Mouse (Mus musculus) splenic B cell, adult 2 months (primary cell): ENCODE measurements around the gene Dcaf10.

Experiments used
- DNase-seq: peaks from one replicate; pipeline ENCODE4 v3.0.0-alpha.2; 2011; ENCODE audit warnings: low read depth, low spot score
- H3K27me3 ChIP-seq: 2 replicates; pipeline ENCODE4 v1.6.1; 2012; ENCODE audit warnings: mild to moderate bottlenecking, low read length, moderate library complexity, mixed read lengths; ENCODE audit not compliant: control insufficient read depth, poor library complexity, insufficient read depth, severe bottlenecking
- H3K36me3 ChIP-seq: 2 replicates; pipeline ENCODE4 v1.6.1; 2012; ENCODE audit warnings: mild to moderate bottlenecking, low read length, moderate library complexity, mixed read lengths; ENCODE audit not compliant: control insufficient read depth, poor library complexity, insufficient read depth, severe bottlenecking

The Dcaf10 gene

DNA sequence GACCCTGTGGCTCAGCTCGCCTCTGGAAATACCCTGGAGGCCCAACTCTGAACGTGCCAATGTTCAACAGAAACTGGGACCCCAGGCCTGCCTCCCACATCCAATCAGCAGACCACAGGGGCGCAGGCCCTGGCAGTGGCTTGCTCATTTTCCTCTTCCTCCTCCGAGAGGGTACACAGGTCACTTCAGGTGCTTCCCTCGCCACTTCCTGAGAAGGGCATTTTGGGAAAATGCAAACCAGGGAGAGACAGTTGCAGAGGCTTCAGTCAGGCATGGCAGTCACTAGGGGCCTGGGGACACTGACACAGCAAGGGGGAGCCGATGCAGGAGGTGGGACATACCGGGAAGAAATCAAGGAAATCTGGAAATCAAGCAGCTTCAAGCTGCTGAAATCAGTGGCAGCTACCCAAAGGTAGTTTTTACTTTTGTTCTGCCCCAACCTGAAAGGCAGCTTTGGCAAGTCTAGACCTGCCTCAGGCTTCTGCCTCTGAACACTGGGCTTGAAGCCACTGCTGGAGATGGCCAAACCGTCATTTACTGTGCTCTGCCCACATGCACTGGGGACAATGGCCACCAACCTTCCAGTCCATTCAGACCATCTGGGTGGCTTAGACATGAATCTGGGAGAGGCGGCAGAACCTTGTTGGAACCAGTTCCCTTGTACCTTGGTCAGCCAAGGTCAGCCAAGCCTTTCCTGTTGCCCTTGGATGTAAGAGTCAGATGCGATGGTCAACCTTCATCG lies 79.8 kb downstream of the Dcaf10 start:
- H3K27me3 ChIP-seq: no peaks in the 10 kb centered on the region
- no peaks in the 10 kb centered on the region for H3K36me3 ChIP-seq
- DNase-seq: no peak

- no peaks in the 10 kb centered on the region for H3K27me3 ChIP-seq
- no peak for DNase-seq
- H3K36me3 ChIP-seq: no peaks in the 10 kb centered on the region
Measured at GRCm38 (mm10) chr4:45422640-45423039, 80.7 kb downstream of the Dcaf10 start.

GRCm38 (mm10) chr4:45423406-45423805 lies 81.5 kb downstream of the Dcaf10 start:
- no peaks in the 10 kb centered on the region for H3K36me3 ChIP-seq
- no peak for DNase-seq
- no peaks in the 10 kb centered on the region for H3K27me3 ChIP-seq

DNA sequence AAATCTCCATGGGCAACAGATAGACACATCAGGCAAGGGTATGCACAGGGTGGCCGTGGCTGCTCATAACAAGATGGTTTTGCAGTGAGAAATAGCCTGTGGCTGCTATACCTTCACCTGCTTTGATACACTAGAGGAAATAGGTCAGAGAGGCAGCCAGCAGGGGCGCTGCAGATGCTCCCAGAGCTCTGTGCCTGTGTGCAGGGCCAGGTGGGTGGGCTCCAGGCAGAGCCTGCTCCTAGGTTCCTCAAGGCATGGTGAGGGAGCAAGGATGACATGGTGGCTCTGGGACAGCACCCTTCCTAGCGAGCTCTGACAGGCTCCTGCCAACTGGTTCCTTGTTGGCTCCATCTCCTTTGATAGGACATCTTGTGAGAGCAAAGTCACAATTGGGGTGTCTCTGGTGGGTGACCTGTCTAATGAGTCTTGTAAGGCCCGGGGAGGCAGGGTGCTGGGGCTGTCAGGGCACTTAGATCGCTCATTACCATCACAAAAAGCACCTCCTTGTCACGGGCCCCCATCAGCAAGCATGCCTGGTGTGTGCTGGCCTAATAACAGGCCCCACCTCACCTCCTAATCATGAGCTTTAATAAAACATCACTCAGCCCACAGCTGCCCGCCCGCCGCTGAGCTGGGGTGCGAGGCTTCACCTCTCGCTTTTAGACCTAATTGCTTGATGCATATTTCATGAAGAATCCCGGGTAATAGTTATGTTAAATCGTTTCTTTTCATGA lies 85.0 kb downstream of the Dcaf10 start:
- Histone ChIP-seq H3K27me3 (no peaks in the 10 kb centered on the region), H3K36me3 (no peaks in the 10 kb centered on the region)
- DNase-seq: no peak
